Mouse (Mus musculus) heart, embryonic 14.5 days (tissue): ENCODE results near the gene Pbx3. TPM values are rescaled to one million over a fixed set of nuclear protein-coding genes. Genes with fewer than 3 reads are reported as not detected.

ENCODE experiments used
- ATAC-seq: fragments of 200-750 bp; cut with Nextera tagmentation; 2 replicates; pipeline ENCODE4 v1.8.0; 2017; ENCODE audit warnings: low read depth, moderate TSS enrichment; ENCODE audit not compliant: insufficient number of reproducible peaks, insufficient read depth, low FRiP score
- H3K27ac ChIP-seq, 2 experiments: fragments of 200-500 bp in 1 of 2; fragments of 300-500 bp in 1 of 2; sonication (generic) in 1 of 2; replicated peaks in 1 of 2; 2 replicates each; pipeline ENCODE4 v1.5.1; 2012 to 2014; ENCODE audit warnings: low read depth in 2 of 2, low read length in 2 of 2, control low read depth in 1 of 2, mild to moderate bottlenecking in 1 of 2, mixed read lengths in 1 of 2; ENCODE audit not compliant: control insufficient read depth in 1 of 2, insufficient read depth in 1 of 2
- H3K27me3 ChIP-seq: fragments of 300-500 bp; sonication (generic); 2 replicates; pipeline ENCODE4 v1.6.1; 2014; ENCODE audit warnings: mild to moderate bottlenecking, low read length, control low read depth; ENCODE audit not compliant: control insufficient read depth, insufficient read depth
- H3K36me3 ChIP-seq: fragments of 300-500 bp; sonication (generic); 2 replicates; pipeline ENCODE4 v1.6.1; 2014; ENCODE audit warnings: mild to moderate bottlenecking, control low read depth, low read length, mixed read lengths; ENCODE audit not compliant: control insufficient read depth, insufficient read depth
- H3K4me1 ChIP-seq, 2 experiments: fragments of 200-500 bp in 1 of 2; fragments of 300-500 bp in 1 of 2; sonication (generic) in 1 of 2; 2 replicates each; pipeline ENCODE4 v1.6.1; 2012 to 2014; ENCODE audit warnings: low read length in 2 of 2, control low read depth in 1 of 2, mixed read lengths in 1 of 2; ENCODE audit not compliant: control insufficient read depth in 2 of 2, insufficient read depth in 2 of 2
- H3K4me2 ChIP-seq: fragments of 300-500 bp; sonication (generic); 2 replicates; pipeline ENCODE4 v1.6.1; 2014; ENCODE audit warnings: mild to moderate bottlenecking, low read length
- H3K4me3 ChIP-seq, 2 experiments: fragments of 200-500 bp in 1 of 2; fragments of 300-500 bp in 1 of 2; sonication (generic) in 1 of 2; 2 replicates each; pipeline ENCODE4 v1.5.1; 2012 to 2014; ENCODE audit warnings: low read length in 2 of 2, mild to moderate bottlenecking in 2 of 2, control low read depth in 1 of 2, low read depth in 1 of 2, moderate library complexity in 1 of 2; ENCODE audit not compliant: control insufficient read depth in 1 of 2, insufficient read depth in 1 of 2
- H3K9ac ChIP-seq: fragments of 300-500 bp; sonication (generic); 2 replicates; pipeline ENCODE4 v1.6.1; 2014; ENCODE audit warnings: mild to moderate bottlenecking, low read length
- H3K9me3 ChIP-seq: fragments of 300-500 bp; sonication (generic); 2 replicates; pipeline ENCODE4 v1.6.1; 2016; ENCODE audit warnings: low read length, control low read depth; ENCODE audit not compliant: control insufficient read depth
- WGBS: fragments of 180-500 bp; shearing (Covaris S2); extraction: QIAGEN DNeasy Blood & Tissue Kit; methylation state at CpG from one replicate; pipeline ENCODE4 v1.1.7; 2014; 5-methylcytosine and 5-hydroxymethylcytosine counted together
- polyA plus RNA-seq: library from polyadenylated mRNA; unstranded; fragments of >200 nt; fragmentation: Nextera tagmentation; extraction: Ambion mirVana; gene quantifications from 2 replicates; pipeline ENCODE4 v1.2.1, GENCODE M21; 2014

Gene Pbx3
- polyA plus RNA-seq, 1 experiment from 2014 or later: 26.4 TPM

DNA sequence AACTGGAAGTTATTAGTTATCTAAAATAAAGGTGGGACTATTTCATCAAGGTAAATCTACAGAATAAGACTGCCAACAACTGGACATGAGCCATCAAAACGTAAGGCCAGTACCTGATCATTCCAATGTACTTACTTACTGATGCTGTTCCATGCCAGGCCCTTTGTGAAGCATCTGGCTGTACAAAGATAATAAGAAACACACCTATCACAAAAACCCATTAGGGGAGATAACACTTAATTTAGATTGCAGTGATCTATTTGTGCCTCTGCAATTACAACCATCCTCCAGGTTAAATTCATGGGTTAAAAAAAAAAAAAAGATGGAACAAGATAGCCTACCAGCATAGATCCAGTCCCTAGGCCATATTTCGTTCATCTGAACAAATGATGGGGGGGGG is 88.7 kb downstream of the Pbx3 start:
- H3K9me3 ChIP-seq: no peaks in the 10 kb centered on the region
- H3K27ac ChIP-seq: no peak overlapping the region
- H3K4me1 ChIP-seq: no peaks in the 10 kb centered on the region
- no peak overlapping the region for H3K4me2 ChIP-seq
- ATAC-seq: no peak
- no peaks in the 10 kb centered on the region for H3K36me3 ChIP-seq
- H3K4me3 ChIP-seq: no peak overlapping the region
- H3K9ac ChIP-seq: no peak overlapping the region
- 86% methylated on average over 2 of the region's 2 CpGs for WGBS
- no peaks in the 10 kb centered on the region for H3K27me3 ChIP-seq

GRCm38 (mm10) chr2:34280996-34281395 is 91.9 kb downstream of the Pbx3 start:
- H3K27ac ChIP-seq: no peak overlapping the region

GRCm38 (mm10) chr2:34279726-34280125 is 93.2 kb downstream of the Pbx3 start:
- Histone ChIP-seq H3K4me3 (no peak overlapping the region), H3K4me2 (no peak overlapping the region), H3K9me3 (no peaks in the 10 kb centered on the region), H3K4me1 (no peaks in the 10 kb centered on the region), H3K27me3 (no peaks in the 10 kb centered on the region), H3K9ac (no peak overlapping the region), H3K27ac (no peak overlapping the region), H3K36me3 (no peaks in the 10 kb centered on the region)
- 67% methylated on average over 6 of the region's 6 CpGs for WGBS
- ATAC-seq: no peak

More at GRCm38 (mm10) chr2:34280996-34281395, 91.9 kb downstream of the Pbx3 start:
- WGBS: 88% methylated on average over 3 of the region's 3 CpGs
- ATAC-seq: no peak
- Histone ChIP-seq H3K27me3 (no peaks in the 10 kb centered on the region), H3K9me3 (no peaks in the 10 kb centered on the region), H3K4me3 (no peak overlapping the region), H3K9ac (no peak overlapping the region), H3K4me2 (no peak overlapping the region), H3K36me3 (no peaks in the 10 kb centered on the region), H3K4me1 (no peaks in the 10 kb centered on the region)

DNA sequence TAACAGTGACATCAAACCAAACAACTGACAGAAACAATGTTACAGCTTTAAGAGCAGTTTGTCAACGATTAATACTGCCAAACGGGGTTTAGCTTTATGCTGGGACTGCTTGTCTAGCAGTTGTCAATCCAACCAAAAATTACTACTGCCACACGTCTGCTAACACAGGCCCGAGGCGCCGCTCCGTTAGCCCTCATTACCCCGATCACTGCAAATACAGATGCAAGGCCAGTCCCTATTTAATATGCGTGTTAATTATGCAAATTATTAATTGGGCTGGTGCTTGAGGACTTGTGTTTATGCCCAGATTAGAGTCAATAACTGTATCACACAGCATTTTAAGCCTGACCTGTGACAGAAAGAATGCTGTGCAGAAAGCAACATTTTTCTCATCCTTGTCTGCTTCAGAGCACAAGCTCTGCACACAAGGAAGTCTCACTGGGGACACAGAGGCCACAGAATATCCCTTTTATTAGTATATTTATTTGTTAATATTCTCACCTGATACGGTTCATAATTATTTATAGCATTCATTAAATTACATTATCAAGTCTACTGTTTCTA is 97.2 kb downstream of the Pbx3 start:
- Histone ChIP-seq H3K36me3 (no peaks in the 10 kb centered on the region), H3K9me3 (no peaks in the 10 kb centered on the region), H3K27ac (no peak overlapping the region), H3K9ac (no peak overlapping the region), H3K4me1 (no peaks in the 10 kb centered on the region), H3K4me3 (no peak overlapping the region), H3K4me2 (no peak overlapping the region), H3K27me3 (no peaks in the 10 kb centered on the region)
- ATAC-seq: no peak
- 92% methylated on average over 10 of the region's 10 CpGs for WGBS

DNA sequence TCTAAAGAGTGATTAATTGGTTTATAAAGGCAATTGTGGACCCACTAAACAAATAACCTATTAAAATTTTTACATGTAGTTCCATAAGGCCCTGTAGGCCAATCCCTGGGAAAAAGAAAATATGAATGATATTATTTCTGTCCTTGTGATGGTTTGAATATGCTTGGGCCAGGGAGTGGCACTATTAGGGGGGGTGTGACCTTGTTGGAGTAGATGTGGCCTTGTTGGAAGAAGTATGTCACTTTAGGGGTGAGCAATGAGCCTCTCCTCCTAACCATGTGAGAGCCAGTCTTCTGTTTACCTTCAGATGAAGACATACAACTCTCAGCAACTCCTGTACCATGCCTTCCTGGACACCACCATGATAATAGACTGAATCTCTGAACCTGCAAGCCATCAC is 110.9 kb downstream of the Pbx3 start:
- peaks cover 0 to 4% of the 10 kb centered on the region in 2 experiments; a peak in 2 of 4 replicates for H3K4me1 ChIP-seq
- no peak overlapping the region for H3K27ac ChIP-seq
- H3K9ac ChIP-seq: no peak overlapping the region
- no peak overlapping the region for H3K4me2 ChIP-seq
- no peak overlapping the region for H3K4me3 ChIP-seq
- no peak for ATAC-seq
- no peaks in the 10 kb centered on the region for H3K36me3 ChIP-seq
- no peaks in the 10 kb centered on the region for H3K9me3 ChIP-seq
- no peaks in the 10 kb centered on the region for H3K27me3 ChIP-seq

- no peaks in the 10 kb centered on the region for H3K9me3 ChIP-seq
- ATAC-seq: no peak
- H3K4me2 ChIP-seq: no peak overlapping the region
- no peaks in the 10 kb centered on the region for H3K27me3 ChIP-seq
- 52% methylated on average over 4 of the region's 4 CpGs for WGBS
- H3K36me3 ChIP-seq: no peaks in the 10 kb centered on the region
- H3K27ac ChIP-seq: no peak overlapping the region
- H3K4me3 ChIP-seq: no peak overlapping the region
- H3K4me1 ChIP-seq: peaks cover 0 to 4% of the 10 kb centered on the region in 2 experiments; a peak in 2 of 4 replicates
- H3K9ac ChIP-seq: no peak overlapping the region
These were observed 112.3 kb downstream of the Pbx3 start for GRCm38 (mm10) chr2:34260653-34261076.

DNA sequence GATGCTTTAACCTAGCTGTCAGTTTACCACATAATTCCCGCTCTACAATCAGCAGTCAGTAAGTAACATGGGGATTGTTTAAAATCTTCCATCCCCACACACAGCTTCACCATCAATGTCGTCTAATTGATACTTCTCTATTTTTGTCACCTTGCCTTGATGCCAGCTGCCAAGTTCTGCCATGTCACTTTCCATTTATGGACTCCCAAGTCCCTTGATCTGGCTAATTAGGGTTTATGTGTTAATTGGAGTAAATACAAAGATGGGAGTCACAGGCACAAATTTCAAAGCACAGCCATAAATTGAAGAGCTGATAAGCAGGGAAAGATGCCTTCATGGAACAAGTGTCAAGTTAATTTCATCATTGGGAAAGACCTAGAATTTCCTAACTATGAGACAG is 114.7 kb downstream of the Pbx3 start:
- Histone ChIP-seq H3K4me1 (peaks cover 0 to 7% of the 10 kb centered on the region in 2 experiments; a peak in 2 of 4 replicates), H3K27me3 (no peaks in the 10 kb centered on the region), H3K9me3 (no peaks in the 10 kb centered on the region), H3K9ac (no peak overlapping the region), H3K4me3 (no peak overlapping the region), H3K4me2 (no peak overlapping the region), H3K27ac (no peak overlapping the region), H3K36me3 (no peaks in the 10 kb centered on the region)
- no peak for ATAC-seq
- WGBS: 78% methylated on average over 2 of the region's 2 CpGs

DNA sequence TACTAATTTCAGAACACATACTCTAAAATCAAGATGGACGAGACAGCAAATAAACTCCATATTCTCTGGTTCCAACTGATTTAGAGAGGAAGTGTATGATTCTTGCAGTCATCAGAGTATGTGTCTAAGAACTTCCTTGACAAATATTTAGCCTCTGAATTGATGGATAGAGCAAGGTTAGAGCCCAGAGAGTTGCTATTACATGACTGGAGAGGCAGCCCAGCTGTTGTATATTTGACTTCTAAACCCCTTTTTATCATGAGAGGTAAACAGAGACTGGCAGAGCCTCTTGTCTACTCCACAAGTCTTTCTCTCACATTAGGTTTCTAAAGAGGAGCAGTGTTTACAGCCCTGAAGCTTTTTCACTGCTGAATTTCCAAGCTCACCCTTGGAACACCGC is 115.3 kb downstream of the Pbx3 start:
- Histone ChIP-seq H3K27ac (no peak overlapping the region), H3K4me1 (peaks cover 0 to 13% of the 10 kb centered on the region in 2 experiments; a peak in 2 of 4 replicates), H3K27me3 (no peaks in the 10 kb centered on the region), H3K4me3 (no peak overlapping the region), H3K36me3 (no peaks in the 10 kb centered on the region), H3K4me2 (no peak overlapping the region), H3K9ac (no peak overlapping the region), H3K9me3 (no peaks in the 10 kb centered on the region)
- 90% methylated on average over 2 of the region's 2 CpGs for WGBS
- no peak for ATAC-seq
